8 mouse cellular contexts compared by ENCODE assay signal in the genomic region with DNA sequence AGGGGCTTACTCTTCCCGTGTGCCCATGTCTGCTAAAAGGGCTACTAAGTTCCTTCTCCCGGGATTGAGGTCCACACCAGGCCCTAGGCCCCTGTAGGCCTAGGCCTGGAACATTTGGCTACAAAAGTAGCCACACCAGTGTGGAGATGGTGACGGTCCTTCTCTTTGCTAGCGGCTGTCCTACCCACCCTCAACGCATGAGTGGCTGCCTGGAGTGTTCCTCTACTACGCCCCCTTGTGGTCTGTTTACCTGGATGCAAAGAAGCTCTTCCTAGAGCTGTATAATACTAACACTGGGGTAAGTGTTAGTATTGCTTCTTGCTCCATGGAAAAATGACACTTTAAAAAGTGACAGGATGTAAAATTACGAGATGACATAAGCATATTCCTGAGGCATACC.
DNase-seq lines count a peak whose midpoint lies in the region; ATAC-seq and TF ChIP-seq lines count a peak whose summit lies in the region.

No protein-coding gene starts in this region.

- no peak for TF ChIP-seq POLR2A in bone marrow, adult 2 months (IDR thresholded peaks at IDR 0.05; ENCODE audit: borderline replicate concordance, control insufficient read depth, low read depth, low read length)

- no peak overlapping the region for H3K4me3 ChIP-seq in heart, embryonic 14.5 days (ENCODE audit: control insufficient read depth in 1 of 2, insufficient read depth in 1 of 2, low read depth in 1 of 2, low read length in 2 of 2)
- H3K4me3 ChIP-seq in heart, embryonic 11.5 days (ENCODE audit: low read depth, low read length): no peak overlapping the region
- peak overlapping the region; percentile 7 for H3K4me3 ChIP-seq in bone marrow, adult 2 months (replicated peaks; ENCODE audit: control insufficient read depth, low read depth, low read length)

- DNase-seq in 3T3-L1 (ENCODE audit: low read depth, low spot score): peak; percentile 53
- no peak for DNase-seq in frontal cortex, postnatal 25 days (ENCODE audit: low spot score in 2 of 2)
- DNase-seq in adipocyte (ENCODE audit: low spot score): no peak

- H3K36me3 ChIP-seq in heart, embryonic 14.5 days (ENCODE audit: control insufficient read depth, insufficient read depth, low read length): 0 out of 2 replicates have a peak, but pooled peaks cover 16% of the 10 kb centered on the region
- no peaks in the 10 kb centered on the region for H3K36me3 ChIP-seq in heart, embryonic 11.5 days (ENCODE audit: control insufficient read depth, insufficient read depth, low read length)

- 44% methylated on average over 7 of the region's 7 CpGs for WGBS in heart, embryonic 14.5 days
- 50% methylated on average over 7 of the region's 7 CpGs for WGBS in heart, embryonic 11.5 days (ENCODE audit: insufficient replicate concordance)
- 34% methylated on average over 7 of the region's 7 CpGs for WGBS in bone marrow, adult 2 months

- no peaks in the 10 kb centered on the region for H3K9me3 ChIP-seq in heart, embryonic 14.5 days (ENCODE audit: control insufficient read depth, low read length)
- no peaks in the 10 kb centered on the region for H3K9me3 ChIP-seq in heart, embryonic 11.5 days (replicated peaks; ENCODE audit: control insufficient read depth, low read length)

- H3K4me2 ChIP-seq in heart, embryonic 14.5 days (ENCODE audit: low read length): 0 out of 2 replicates have a peak overlapping the region, but pooled peaks have one; percentile 9
- no peak overlapping the region for H3K4me2 ChIP-seq in heart, embryonic 11.5 days

- H3K27me3 ChIP-seq in heart, embryonic 14.5 days (ENCODE audit: control insufficient read depth, insufficient read depth, low read length): no peaks in the 10 kb centered on the region
- H3K27me3 ChIP-seq in heart, embryonic 11.5 days (ENCODE audit: control insufficient read depth, insufficient read depth, low read length): 0 out of 2 replicates have a peak, but pooled peaks cover 3% of the 10 kb centered on the region

- H3K4me1 ChIP-seq in heart, embryonic 14.5 days (ENCODE audit: control insufficient read depth in 2 of 2, insufficient read depth in 2 of 2, low read length in 2 of 2): peaks cover 24 to 35% of the 10 kb centered on the region in 2 experiments
- H3K4me1 ChIP-seq in heart, embryonic 11.5 days (ENCODE audit: control insufficient read depth, insufficient read depth, low read length): peaks cover 22% of the 10 kb centered on the region
- H3K4me1 ChIP-seq in bone marrow, adult 2 months (ENCODE audit: control insufficient read depth, insufficient read depth, low read length): peaks cover 2% of the 10 kb centered on the region

- no peak overlapping the region for H3K27ac ChIP-seq in heart, embryonic 14.5 days (replicated peaks in 1 of 2; ENCODE audit: control insufficient read depth in 1 of 2, insufficient read depth in 1 of 2, low read depth in 2 of 2, low read length in 2 of 2)
- no peak overlapping the region for H3K27ac ChIP-seq in heart, embryonic 11.5 days (ENCODE audit: low read depth, low read length)
- H3K27ac ChIP-seq in bone marrow, adult 2 months (ENCODE audit: control insufficient read depth, insufficient read depth, low read depth, low read length, poor library complexity): no peak overlapping the region

- peak; percentile 66 for TF ChIP-seq CTCF in bone marrow, adult 2 months (IDR thresholded peaks at IDR 0.05; ENCODE audit: control insufficient read depth, insufficient read depth, low read length)

- H3K9ac ChIP-seq in heart, embryonic 14.5 days (ENCODE audit: low read length): no peak overlapping the region
- no peak overlapping the region for H3K9ac ChIP-seq in heart, embryonic 11.5 days (ENCODE audit: low read depth, low read length)

- ATAC-seq in heart, embryonic 14.5 days (ENCODE audit: insufficient number of reproducible peaks, insufficient read depth, low FRiP score, low read depth): no peak
- no peak for ATAC-seq in heart, embryonic 11.5 days (replicated peaks; ENCODE audit: insufficient number of reproducible peaks, low FRiP score, low TSS enrichment)
- peak; percentile 55 for ATAC-seq in granulocyte monocyte progenitor cell, adult 5-6 weeks (replicated peaks; ENCODE audit: poor library complexity, severe bottlenecking)
- ATAC-seq in megakaryocyte-erythroid progenitor cell, adult 5-6 weeks (replicated peaks; ENCODE audit: low FRiP score, low TSS enrichment, poor library complexity, severe bottlenecking): peak; percentile 35

Comparison
In these comparisons a context has a peak if more than half of its experiments do, and no peak if none do; other contexts are left out.
1. ATAC-seq: peak in granulocyte monocyte progenitor cell, adult 5-6 weeks (single experiment) and megakaryocyte-erythroid progenitor cell, adult 5-6 weeks (single experiment); none in heart, embryonic 14.5 days (single experiment) and heart, embryonic 11.5 days (single experiment).